Mouse (Mus musculus) embryo, embryonic 10.5 days (tissue): Measurements from ENCODE around the gene Il24.

Experiments used
- DNase-seq: peaks from one replicate; pipeline ENCODE4 v3.0.0-alpha.2; 2015; ENCODE audit warnings: low spot score

Il24 gene

DNA sequence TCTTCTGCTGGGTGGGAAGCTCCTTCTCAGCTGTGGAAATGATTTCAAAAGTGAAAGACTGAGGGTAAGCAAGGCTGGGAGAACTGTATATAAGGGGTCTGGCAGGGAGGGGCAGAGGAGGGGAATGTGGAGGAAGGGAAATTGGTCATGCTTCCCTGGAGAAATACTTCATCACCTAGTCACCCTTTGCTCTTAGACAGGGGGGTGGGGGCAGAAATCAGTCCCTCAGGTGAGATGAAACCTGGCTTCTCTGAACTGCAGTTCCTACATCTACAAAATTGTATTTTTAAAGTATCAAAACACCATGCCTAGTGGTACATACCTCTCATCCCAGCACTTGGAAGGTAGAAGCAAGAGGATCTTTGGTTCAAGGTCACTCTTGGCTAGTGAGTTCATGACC is at the start of gene Il24:
Il24 (minus strand) TSS at position 101 of the 400 bp plus-strand sequence.
- DNase-seq, result no peak

DNA sequence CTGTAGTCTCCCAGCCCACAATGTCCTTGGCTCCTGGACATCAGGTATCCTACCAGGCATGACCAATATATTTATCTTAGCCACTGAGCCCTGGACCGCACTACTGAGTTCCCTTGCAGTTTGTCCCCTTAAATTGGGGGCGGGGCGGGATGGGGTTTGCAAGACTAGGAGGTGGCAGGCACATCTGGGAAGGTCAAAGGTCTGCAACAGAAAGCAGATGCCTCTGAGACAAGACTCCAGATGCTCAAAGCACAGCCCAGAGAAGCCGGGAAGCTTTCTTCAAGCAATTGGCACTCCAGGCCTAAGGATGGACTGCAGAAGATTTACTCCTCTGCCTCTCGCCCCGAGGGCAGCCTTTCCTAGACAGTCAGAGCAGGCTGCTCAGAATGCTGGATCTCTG is 49.1 kb upstream of the Il24 start:
- DNase-seq, result peak; percentile 81

DNA sequence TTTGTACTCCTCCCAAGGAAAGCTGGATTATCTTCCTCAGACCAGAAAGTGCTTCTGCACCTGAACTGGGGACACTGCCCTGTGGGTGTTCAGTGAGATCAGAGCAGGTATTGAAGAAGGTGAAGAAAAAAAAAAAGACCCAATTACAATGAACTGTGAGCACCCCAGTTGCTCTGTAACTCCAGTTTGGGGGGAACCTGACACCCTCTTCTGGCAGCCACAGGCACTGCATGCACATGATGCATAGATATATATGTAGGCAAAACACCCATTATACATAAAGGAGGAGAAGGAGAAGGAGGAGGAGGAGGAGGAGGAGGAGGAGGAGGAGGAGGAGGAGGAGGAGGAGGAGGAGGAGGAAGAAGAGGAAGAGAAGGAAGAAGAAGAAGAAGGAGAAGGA is 39.2 kb upstream of the Il24 start:
- DNase-seq, result no peak

- no peak for DNase-seq
Measured at GRCm38 (mm10) chr1:130918323-130918980, 31.2 kb upstream of the Il24 start.

GRCm38 (mm10) chr1:130911401-130912010 is 24.3 kb upstream of the Il24 start, which contains the start of gene Il20:
TSS of gene Il20 (minus strand) at chr1:130911451.
- no peak for DNase-seq

GRCm38 (mm10) chr1:130902505-130902904 is 15.3 kb upstream of the Il24 start:
- no peak for DNase-seq

DNA sequence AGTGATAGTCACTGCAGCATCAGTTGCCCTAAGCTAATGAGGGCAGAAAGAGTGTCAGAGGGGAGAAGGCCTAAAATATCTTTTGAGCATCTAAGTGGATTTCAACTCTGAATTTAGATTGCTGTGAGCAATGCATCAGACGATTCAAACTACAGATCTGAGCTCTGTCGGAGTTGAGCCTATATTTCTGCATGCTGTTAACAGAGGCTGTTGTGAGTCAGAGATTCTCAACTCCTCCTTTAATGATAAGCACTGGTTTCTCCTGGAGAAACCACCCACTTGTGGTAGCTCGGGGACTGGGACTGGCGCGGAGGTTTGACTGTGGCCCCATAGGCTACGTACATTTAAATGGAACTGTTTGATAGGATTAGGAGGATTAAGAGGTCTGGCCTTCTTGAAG is 7.2 kb upstream of the Il24 start:
- no peak for DNase-seq

- no peak for DNase-seq
Measured at GRCm38 (mm10) chr1:130893329-130894040, 6.2 kb upstream of the Il24 start.

DNA sequence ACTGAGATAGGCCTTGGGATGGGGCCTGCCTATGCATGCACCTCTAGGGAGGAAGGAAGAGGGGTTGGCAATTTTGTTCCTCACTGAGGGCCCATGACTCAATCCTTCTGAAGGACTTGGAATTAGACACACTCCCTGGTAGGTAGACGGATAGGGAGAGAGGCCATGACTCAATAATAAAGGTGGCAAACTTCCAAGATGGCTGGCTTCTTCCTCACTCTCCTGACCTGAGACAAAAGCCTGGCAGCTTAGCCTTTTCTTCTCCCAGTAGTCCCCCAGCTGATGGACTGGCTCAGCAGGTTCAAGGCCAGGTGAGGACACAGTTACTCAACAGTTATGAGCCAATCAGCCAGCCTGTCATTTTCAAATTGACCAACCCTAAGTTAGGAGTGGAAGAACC is 5.2 kb upstream of the Il24 start:
- no peak for DNase-seq

DNA sequence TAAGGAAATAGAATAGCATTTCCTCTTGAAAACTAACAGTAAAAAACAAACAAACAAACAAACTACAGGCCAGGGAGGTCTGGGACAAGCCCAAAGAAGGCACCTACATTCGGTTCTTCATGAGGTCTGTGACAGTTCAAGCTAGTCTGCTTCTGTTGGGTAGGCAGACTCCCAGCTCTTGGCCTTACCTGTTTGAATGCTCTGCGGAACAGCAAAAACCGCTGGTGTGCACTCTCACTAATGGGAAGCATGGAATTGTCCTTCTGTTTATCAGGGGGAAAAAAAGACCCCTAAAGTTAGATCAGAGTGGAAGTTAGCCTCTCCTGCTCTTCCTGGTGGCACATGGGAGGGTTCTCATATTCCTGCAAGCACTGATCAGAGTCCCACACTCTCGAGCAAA is 4.1 kb downstream of the Il24 start:
- DNase-seq, result no peak

GRCm38 (mm10) chr1:130879927-130880326 is 7.3 kb downstream of the Il24 start:
- no peak for DNase-seq

DNA sequence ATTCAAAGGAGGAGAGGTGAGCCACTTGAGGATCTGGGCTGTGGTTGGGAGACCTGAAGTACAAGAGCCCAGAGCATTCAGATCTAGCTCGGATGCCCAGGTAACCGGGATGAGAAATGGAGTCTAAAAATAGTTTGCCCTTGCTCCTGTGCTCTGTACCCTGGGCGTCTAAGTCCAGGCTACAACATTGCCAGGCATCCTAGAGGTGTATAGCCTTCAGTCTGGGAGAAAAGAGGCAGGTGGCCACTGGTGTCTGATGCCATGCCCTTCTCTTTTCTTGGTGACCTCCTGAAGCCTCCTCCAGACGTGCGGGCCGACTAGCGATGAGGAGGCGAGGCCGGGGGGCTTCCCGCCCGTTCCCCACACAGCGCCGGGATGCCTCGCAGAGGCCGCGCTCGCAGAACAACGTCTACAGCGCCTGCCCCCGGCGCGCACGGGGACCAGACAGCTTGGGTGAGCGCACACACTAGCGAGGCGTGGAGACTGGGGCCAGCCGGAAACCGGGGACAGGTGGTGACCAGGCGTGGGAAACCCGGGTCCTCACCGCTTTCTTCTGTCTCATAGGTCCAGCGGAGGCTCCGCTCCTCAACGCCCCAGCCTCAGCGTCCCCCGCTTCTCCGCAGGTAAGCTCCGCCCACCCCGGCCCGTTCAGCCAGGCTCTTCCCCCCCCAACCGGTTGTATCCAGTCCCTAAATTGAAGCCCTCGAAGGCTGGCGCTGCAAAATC is 9.2 kb downstream of the Il24 start:
- peak; percentile 54 for DNase-seq

GRCm38 (mm10) chr1:130876931-130877509 is 10.2 kb downstream of the Il24 start:
- DNase-seq, result peak; percentile 90

DNA sequence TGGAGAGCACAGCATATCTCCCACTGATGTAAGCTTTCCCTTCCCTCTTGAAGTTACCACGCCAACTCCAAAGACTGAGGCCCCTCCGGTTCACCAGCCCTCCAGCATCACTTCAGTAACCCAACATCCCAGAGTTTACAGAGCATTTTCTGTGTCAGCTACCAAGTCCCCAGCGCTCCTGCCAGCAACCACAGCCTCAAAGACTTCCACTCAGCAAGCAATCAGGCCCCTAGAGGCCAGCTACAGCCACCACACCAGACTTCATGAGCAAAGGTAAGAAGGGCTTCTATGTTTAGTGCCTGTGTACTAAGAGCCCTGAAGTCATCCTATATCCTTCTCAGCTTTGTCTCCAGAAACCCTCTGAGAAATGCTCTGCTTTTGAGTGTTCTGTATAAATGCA is 11.3 kb downstream of the Il24 start:
- DNase-seq, result no peak

DNA sequence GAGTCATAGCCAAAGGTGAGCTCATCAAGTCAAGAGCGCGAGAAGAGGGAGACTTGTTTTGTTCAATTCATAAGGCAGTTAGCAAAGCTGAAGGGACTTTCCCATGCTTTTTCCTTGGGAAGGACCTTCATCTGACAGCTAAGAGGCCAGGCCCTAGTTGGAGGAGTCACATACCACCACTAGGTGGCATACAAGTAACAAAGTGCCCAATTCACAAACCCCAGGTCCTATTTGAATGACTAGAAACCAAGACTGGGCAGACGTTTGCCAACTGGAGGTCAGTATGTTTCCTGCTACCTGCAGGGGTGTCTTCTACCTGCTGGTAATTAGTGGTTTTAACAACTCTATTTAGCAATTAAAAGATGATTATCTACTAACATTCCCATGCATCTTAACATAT is 12.1 kb downstream of the Il24 start:
- DNase-seq, result peak; percentile 76

GRCm38 (mm10) chr1:130872912-130873311 is 14.3 kb downstream of the Il24 start:
- no peak for DNase-seq

DNA sequence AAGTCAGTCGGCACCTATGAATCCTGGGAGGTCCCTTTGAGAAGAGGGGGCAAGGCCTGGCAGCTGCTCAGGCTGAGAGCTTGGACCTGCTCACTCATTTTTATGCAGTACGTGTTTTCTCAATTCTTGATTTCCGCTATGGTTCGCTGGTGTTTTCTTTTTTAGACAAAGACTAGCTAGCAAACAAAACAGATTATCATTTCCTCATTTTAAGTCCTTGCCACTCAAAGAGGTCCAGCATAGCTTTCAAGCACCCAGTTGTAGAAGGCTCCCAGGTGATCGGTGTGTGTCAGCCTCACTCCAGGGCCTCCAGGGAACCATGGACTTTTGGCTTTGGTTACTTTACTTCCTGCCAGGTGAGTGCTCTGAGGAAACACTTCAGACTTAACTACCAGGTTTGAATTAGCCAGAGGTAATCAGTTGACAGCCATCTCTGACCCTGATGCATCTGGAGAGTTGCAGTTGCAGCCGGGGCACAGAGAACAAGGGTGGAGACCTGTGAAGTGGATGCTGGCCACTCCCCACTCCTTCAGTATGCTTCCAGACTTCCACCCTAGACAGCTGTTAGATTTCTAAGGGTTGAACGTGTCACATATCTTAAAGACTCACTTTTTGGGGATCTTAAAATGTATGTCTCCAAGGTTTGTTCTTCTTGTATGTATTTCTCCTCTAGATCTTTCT is 21.6 kb downstream of the Il24 start, which contains the start of gene Fcmr:
Fcmr (plus strand) TSS at position 129 of the 681 bp plus-strand sequence.
- no peak for DNase-seq

DNA sequence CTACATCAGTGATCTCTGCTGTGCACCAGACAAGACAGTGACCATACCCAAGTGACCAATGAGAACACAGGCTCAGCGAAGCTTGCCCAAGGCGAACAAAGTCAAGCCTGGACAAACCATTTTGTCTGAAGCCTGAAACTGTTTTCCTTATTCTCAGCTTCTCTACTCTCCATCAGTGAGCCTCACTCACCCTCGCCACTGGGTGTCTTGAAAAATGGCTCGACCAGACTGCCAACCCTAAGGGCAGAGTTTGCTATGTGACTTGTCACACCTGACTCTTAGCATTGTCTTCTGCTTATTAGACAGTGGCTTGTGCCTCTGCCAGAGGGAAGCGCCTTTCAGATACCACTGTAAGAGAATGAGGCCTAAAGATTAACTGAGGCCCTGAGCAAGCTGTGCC is 22.5 kb downstream of the Il24 start:
- DNase-seq, result no peak

DNA sequence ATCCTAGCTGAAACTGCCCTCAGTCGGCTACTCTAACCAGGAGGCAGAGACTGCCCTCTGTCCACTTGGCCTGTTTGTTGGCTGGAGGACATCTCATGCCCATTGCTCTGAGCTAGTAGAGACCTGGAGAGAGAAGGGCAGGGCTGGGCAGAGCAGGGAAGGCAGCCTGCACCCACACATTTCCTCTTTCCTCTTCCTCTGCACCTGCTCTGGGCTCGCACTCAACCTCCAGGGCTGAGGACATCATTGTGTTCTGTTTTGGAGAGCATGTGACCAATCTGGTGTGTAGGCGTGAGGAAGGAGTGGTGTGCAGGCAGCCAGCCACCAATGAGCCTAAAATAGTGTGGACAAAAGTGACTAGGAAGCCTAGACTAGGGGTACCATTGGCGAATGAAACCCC is 23.0 kb downstream of the Il24 start:
- no peak for DNase-seq

DNA sequence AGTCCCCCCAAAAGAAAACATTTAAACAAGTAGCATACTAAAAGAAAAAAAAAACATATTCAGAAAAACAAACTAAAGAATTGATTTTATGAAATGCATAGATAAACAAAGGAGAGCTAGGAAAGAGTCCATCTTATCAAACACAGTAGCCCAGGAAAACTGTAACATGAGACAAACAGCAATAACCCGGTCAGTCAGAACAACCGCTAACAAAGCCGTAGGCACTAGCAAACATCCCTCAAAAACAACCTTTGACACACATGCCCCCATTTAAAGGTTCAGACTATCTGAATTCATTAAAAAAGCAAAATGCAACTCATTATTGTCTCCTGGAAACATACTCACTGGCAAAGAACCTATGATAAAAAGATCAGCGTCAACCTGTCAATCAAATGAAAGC is 29.8 kb downstream of the Il24 start:
- no peak for DNase-seq

- no peak for DNase-seq
Measured at GRCm38 (mm10) chr1:130855723-130856122, 31.5 kb downstream of the Il24 start.

DNA sequence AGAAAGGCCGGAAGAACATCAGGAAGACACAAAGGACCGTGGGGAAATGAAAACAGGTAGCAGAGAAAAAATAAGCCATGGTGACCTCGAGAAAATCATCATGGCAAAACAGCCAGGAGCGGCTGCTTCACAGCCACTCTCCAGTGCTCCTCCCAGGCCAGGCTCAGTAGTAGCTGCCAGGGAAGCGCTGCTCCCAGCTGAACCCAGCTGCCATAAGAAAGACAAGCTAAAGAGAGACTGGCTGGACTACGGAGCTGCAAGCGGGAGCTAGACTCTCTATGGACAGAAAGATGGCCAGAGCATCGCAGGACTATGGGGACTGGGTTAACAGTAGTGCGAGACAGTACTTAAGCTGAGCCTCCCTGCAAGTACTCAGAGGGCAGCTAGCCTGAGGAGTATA is 32.4 kb downstream of the Il24 start:
- DNase-seq, result no peak
